Mouse (Mus musculus): ENCODE data around the gene Rd3l.

DNA sequence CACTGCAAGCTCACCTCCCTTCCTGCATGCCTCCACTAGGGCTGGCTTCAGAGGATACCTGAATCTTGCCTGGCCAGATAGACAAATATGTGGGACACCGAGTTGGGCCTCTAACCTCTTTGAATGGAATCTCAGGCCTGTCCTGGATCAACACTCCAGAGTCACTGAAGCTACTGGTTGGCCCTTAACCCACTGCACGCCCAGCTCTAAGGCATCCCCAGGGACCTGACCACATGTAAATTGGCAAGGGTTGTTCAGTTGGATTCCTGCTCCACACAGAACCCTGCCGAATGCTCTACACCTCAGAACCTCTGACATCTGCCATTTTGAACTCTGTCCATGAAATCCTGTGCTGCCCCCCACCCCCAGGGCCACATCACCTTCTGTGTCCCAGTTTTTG is 48.6 kb downstream of the Rd3l start:
- no peak for TF ChIP-seq CTCF (IDR thresholded peaks at IDR 0.05; ENCODE audit: borderline replicate concordance, extremely low read depth, insufficient read depth, insufficient read length)
- no peak for TF ChIP-seq POLR2A (IDR thresholded peaks at IDR 0.05; ENCODE audit: borderline replicate concordance, extremely low read depth, insufficient read depth, insufficient read length, poor library complexity, severe bottlenecking)
